Mouse (Mus musculus): ENCODE data around the gene Gm10197.

DNA sequence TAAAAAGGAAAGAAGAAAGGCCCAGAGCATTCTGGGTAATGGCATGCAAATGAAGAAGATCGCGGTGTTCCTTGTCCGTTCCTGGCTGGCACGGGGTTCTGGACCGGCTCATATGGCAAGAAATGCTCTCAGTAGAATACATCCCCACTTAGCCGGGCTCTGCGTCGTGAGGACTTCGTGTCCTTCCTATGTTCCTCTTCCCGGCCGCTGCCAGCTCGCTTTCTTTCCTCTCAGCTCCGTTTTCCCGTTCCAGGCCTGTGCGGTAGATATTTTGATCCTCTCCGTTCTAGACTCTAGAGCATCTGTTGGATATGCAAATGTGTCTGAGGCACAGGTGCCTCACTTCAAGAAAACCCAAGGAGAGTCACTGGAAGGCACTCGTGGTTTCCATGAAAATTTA lies 43.6 kb upstream of the Gm10197 start:
- TF ChIP-seq CTCF (IDR thresholded peaks at IDR 0.05; ENCODE audit: borderline replicate concordance, insufficient read depth, low read depth, low read length) (no peak), POLR2A (IDR thresholded peaks at IDR 0.05; ENCODE audit: borderline replicate concordance, insufficient read depth, low read length) (no peak)

All from cerebellum, adult 2 months (tissue).